Mouse (Mus musculus) midbrain, embryonic 14.5 days (tissue): Measurements from ENCODE around the gene Ninj1. TPM values are rescaled to one million over a fixed set of nuclear protein-coding genes. Genes with fewer than 3 reads are reported as not detected.

Experiments used
- ATAC-seq: fragments of 200-750 bp; cut with Nextera tagmentation; 2 replicates; pipeline ENCODE4 v1.8.0; 2017; ENCODE audit warnings: moderate number of reproducible peaks, moderate library complexity; ENCODE audit not compliant: low FRiP score, low TSS enrichment
- DNase-seq: peaks from one replicate; pipeline ENCODE4 v3.0.0-alpha.2; 2015
- H3K27ac ChIP-seq: fragments of 300-500 bp; sonication (generic); replicated peaks from 2 replicates; pipeline ENCODE4 v1.5.1; 2014; ENCODE audit warnings: mild to moderate bottlenecking, low read depth, low read length, moderate library complexity
- H3K27me3 ChIP-seq: fragments of 300-500 bp; sonication (generic); 2 replicates; pipeline ENCODE4 v1.6.1; 2014; ENCODE audit warnings: low read length, control low read depth, mixed read lengths; ENCODE audit not compliant: control insufficient read depth, insufficient read depth
- H3K36me3 ChIP-seq: fragments of 300-500 bp; sonication (generic); 2 replicates; pipeline ENCODE4 v1.6.1; 2014; ENCODE audit warnings: low read length, control low read depth; ENCODE audit not compliant: control insufficient read depth, insufficient read depth
- H3K4me1 ChIP-seq: fragments of 300-500 bp; sonication (generic); 2 replicates; pipeline ENCODE4 v1.6.1; 2014; ENCODE audit warnings: mild to moderate bottlenecking, antibody characterized with exemption, low read length, control low read depth; ENCODE audit not compliant: control insufficient read depth, insufficient read depth
- H3K4me2 ChIP-seq: fragments of 300-500 bp; sonication (generic); 2 replicates; pipeline ENCODE4 v1.6.1; 2014; ENCODE audit warnings: mild to moderate bottlenecking, low read length, moderate library complexity
- H3K4me3 ChIP-seq: fragments of 300-500 bp; sonication (generic); replicated peaks from 2 replicates; pipeline ENCODE4 v1.5.1; 2014; ENCODE audit warnings: low read depth, low read length
- H3K9ac ChIP-seq: fragments of 300-500 bp; sonication (generic); replicated peaks from 2 replicates; pipeline ENCODE4 v1.6.1; 2014; ENCODE audit warnings: mild to moderate bottlenecking, low read length, moderate library complexity
- H3K9me3 ChIP-seq: fragments of 300-500 bp; sonication (generic); 2 replicates; pipeline ENCODE4 v1.6.1; 2016; ENCODE audit warnings: low read length, control low read depth, mixed read lengths; ENCODE audit not compliant: control insufficient read depth
- WGBS: fragments of 180-500 bp; shearing (Covaris S2); extraction: QIAGEN DNeasy Blood & Tissue Kit; methylation state at CpG from one replicate; pipeline ENCODE4 v1.1.7; 2014; 5-methylcytosine and 5-hydroxymethylcytosine counted together
- polyA plus RNA-seq: library from polyadenylated mRNA; unstranded; fragments of >200 nt; fragmentation: Nextera tagmentation; extraction: Ambion mirVana; gene quantifications from 2 replicates; pipeline ENCODE4 v1.2.1, GENCODE M21; 2014

The Ninj1 gene
- polyA plus RNA-seq, 1 experiment from 2014 or later: 22.0 TPM

DNA sequence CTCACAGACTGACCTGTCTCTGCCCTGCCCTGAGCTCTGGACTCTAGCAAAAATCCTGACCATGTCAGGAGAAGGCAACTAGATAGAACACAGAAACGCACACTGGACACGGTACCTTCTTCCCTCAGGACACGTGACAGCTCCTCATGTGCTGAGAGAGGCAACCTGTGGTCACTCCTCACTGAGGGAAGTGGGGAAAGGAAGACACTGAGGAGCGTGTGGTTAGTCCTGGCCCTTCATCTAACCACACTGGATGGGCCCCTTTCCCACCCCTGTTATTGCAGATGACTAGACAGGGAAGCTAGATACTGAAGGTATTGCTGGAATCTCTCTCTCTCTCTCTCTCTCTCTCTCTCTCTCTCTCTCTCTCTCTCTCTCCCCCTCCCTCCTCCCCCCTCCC is 24.6 kb upstream of the Ninj1 start:
- Histone ChIP-seq H3K4me2 (no peak overlapping the region), H3K4me3 (no peak overlapping the region), H3K27ac (no peak overlapping the region), H3K9ac (no peak overlapping the region), H3K4me1 (no peaks in the 10 kb centered on the region), H3K36me3 (no peaks in the 10 kb centered on the region), H3K9me3 (no peaks in the 10 kb centered on the region), H3K27me3 (no peaks in the 10 kb centered on the region)
- ATAC-seq (no peak), DNase-seq (no peak)
- WGBS: 82% methylated on average over 4 of the region's 4 CpGs

DNA sequence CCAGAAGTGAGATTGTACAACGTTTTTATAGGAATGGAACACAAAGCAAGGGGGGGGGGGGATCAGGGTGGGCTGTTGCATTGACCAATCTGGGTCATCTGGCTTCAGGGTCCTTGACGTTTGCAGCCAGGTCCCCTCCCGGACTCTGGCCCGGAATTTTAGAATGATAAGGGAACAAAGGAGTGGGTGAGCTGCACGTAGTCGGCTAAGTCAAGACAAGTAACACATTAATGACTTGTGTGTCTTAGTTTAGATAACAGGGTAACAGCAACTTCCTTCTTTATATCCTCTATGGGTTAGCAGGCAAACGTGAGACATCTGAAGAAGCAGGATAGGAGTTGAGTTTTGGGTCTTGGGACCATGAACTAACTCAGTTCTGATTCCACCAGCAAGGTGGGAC is 23.6 kb upstream of the Ninj1 start:
- no peaks in the 10 kb centered on the region for H3K9me3 ChIP-seq
- DNase-seq (no peak), ATAC-seq (no peak)
- H3K27me3 ChIP-seq: no peaks in the 10 kb centered on the region
- H3K36me3 ChIP-seq: no peaks in the 10 kb centered on the region
- no peak overlapping the region for H3K27ac ChIP-seq
- 82% methylated on average over 7 of the region's 7 CpGs for WGBS
- H3K4me1 ChIP-seq: no peaks in the 10 kb centered on the region
- no peak overlapping the region for H3K4me3 ChIP-seq
- H3K4me2 ChIP-seq: no peak overlapping the region
- H3K9ac ChIP-seq: no peak overlapping the region

DNA sequence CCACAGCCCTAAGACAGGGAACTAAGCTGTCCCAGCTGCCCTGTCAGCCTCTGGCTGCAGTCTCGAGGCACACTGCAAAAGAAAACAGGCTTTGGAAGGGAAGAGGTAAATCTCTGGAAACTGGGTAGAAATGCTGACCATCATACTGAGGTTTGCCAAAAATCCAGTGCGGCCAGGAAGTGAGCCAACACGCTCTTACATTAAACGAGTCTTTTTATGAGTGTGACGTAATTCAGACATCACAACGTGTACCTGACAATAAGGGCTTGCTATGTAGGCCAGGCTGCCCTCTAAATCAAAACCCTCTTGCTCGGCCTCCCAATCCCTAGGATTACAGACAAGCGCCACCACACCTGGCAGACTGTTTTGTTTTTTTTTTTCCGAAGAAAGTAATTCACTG is 20.2 kb upstream of the Ninj1 start:
- ATAC-seq (no peak), DNase-seq (no peak)
- no peaks in the 10 kb centered on the region for H3K27me3 ChIP-seq
- H3K36me3 ChIP-seq: no peaks in the 10 kb centered on the region
- H3K4me2 ChIP-seq: no peak overlapping the region
- H3K4me3 ChIP-seq: no peak overlapping the region
- no peaks in the 10 kb centered on the region for H3K9me3 ChIP-seq
- 82% methylated on average over 9 of the region's 9 CpGs for WGBS
- no peak overlapping the region for H3K27ac ChIP-seq
- no peak overlapping the region for H3K9ac ChIP-seq
- H3K4me1 ChIP-seq: no peaks in the 10 kb centered on the region

DNA sequence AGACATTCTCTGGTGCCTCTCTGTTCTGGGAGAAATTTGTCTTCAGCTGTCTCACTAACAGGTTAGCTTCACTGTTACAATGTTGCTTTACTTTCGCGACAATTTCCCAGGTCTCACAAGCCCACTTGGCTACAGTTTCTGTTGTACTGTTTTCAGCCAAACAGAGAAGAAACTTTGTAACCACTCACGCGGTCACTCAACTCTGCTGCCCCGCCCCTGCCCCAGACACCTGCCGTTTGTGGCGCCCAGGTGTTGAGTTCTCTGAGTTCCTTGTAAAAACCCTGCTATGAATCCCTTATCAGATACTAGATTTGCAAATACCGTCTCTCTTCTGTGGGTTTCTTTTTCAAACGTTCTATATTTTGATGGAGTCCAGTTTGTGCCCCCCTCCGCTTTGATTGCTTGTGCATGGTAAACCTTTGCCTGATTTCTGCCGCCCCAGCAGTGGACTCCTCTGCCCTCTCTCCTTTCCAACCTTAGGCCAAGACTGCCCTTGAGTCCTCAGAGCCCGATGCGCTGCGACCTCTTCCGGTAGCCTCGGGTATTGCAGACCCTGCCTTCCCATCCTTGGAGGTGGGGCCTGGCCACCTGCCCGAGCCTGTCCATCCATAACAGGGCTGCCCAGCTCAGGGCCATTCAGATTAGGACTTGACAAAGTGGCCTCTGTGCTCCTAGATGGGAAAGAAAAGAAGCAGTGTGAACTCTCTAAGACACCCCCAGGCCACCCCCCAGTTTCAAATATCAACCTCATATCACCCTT is 17.7 kb upstream of the Ninj1 start:
- Histone ChIP-seq H3K9ac (no peak overlapping the region), H3K4me2 (no peak overlapping the region), H3K4me1 (no peaks in the 10 kb centered on the region), H3K27me3 (no peaks in the 10 kb centered on the region), H3K4me3 (no peak overlapping the region), H3K9me3 (no peaks in the 10 kb centered on the region), H3K36me3 (no peaks in the 10 kb centered on the region), H3K27ac (no peak overlapping the region)
- ATAC-seq (peak; percentile 59), DNase-seq (peak; percentile 87)
- 21% methylated on average over 17 of the region's 17 CpGs for WGBS

DNA sequence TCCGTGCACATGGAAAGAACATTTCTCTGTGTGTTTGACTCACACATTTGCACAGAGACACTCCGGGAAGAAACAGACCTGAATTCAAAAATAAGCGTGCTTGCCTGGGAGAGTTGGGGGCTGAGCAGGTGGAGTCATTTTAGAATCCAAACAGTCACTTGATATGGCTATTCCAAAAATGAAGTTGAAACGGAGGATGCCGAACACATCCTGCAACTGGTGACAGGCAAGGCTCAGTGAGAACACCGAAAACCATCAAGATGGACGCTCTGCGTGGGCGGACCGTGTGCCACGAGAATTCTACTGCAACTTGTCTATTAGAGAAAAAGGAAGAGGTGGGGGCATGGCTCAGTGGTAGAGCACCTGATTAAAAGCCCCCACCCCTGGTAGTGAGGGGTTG is 16.7 kb upstream of the Ninj1 start:
- Histone ChIP-seq H3K9ac (no peak overlapping the region), H3K9me3 (no peaks in the 10 kb centered on the region), H3K4me3 (no peak overlapping the region), H3K36me3 (no peaks in the 10 kb centered on the region), H3K27ac (no peak overlapping the region), H3K4me1 (no peaks in the 10 kb centered on the region), H3K27me3 (no peaks in the 10 kb centered on the region), H3K4me2 (no peak overlapping the region)
- DNase-seq (no peak), ATAC-seq (no peak)
- WGBS: 94% methylated on average over 11 of the region's 11 CpGs

DNA sequence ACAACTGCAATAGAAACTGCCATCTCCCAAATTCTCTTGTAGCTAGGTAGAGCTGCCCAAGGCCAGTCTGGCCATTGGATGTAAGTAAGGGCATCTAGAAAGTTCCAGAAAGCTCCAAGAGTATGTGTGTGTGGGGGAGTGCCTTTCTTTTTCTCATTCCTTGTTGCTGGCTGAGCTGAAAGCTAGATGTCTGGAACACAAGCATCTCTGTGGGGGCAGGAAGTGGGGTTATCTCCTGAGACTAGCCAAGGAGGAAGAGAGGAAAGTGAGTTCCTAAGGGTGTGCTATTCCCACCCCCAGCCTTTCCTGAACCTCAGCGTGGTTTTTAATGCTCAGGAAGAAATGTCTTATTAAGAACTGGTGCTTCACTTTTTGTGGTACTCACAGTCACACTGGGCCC is 15.6 kb upstream of the Ninj1 start:
- no peak overlapping the region for H3K4me2 ChIP-seq
- no peaks in the 10 kb centered on the region for H3K36me3 ChIP-seq
- DNase-seq (no peak), ATAC-seq (no peak)
- no peaks in the 10 kb centered on the region for H3K9me3 ChIP-seq
- H3K9ac ChIP-seq: no peak overlapping the region
- H3K27me3 ChIP-seq: no peaks in the 10 kb centered on the region
- H3K27ac ChIP-seq: no peak overlapping the region
- WGBS: 79% methylated on average over 1 of the region's 1 CpGs
- no peaks in the 10 kb centered on the region for H3K4me1 ChIP-seq
- H3K4me3 ChIP-seq: no peak overlapping the region

DNA sequence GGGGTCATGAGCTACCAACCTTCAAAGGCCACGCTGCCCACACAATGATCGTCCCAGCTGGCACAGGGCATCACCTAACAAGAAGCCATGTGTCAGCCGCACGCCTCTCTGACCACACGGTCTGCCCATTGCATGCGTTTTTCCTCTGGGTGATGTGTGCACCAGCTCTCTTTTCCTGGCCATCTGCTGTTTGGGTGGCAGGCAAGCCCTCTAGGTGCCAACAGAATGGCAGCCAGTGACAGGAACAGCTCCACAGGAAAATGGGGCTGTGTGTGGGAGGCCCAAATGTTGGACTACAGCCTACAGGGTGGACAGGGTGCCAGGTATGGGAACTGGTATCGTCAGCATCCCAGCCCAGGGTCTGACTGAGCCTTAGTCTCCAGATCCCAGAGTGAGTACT is 14.9 kb upstream of the Ninj1 start:
- H3K36me3 ChIP-seq: no peaks in the 10 kb centered on the region
- no peaks in the 10 kb centered on the region for H3K27me3 ChIP-seq
- DNase-seq: no peak
- no peaks in the 10 kb centered on the region for H3K9me3 ChIP-seq
- H3K4me3 ChIP-seq: no peak overlapping the region
- no peak overlapping the region for H3K9ac ChIP-seq
- H3K4me2 ChIP-seq: no peak overlapping the region
- no peaks in the 10 kb centered on the region for H3K4me1 ChIP-seq
- 89% methylated on average over 7 of the region's 7 CpGs for WGBS
- ATAC-seq: no peak
- no peak overlapping the region for H3K27ac ChIP-seq

DNA sequence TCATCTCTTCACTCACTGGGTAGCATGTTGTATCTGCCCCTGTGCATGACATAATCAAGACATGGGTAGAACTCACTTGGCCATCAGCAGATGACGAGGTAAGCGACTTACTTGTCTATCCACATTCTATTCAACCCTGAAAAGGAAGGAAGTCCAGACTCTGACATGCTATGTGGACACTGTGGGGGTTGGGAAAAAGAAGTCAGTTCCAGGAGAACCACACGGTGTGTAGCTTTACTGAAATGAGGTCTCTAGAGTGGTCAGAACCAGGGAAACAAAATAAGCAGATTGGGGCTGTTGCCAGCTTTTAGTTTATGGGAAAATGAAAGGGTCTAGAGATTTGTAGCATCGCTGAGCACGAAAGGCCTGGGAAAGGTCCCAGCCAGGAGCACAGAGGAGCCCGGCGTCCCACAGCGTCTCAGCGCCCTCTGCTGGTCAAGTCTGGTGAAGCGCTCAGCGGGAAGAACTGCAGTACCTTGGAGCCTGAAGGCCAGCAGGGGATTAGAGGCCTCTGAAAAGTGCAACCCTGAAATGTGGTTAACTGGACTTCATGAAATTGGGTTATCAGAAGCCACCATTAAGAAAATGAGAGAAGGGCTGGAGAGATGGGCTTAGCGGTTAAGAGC is 14.2 kb upstream of the Ninj1 start:
- WGBS: 6% methylated on average over 12 of the region's 12 CpGs
- Histone ChIP-seq H3K9me3 (no peaks in the 10 kb centered on the region), H3K36me3 (no peaks in the 10 kb centered on the region), H3K4me1 (no peaks in the 10 kb centered on the region), H3K27me3 (no peaks in the 10 kb centered on the region), H3K4me2 (no peak overlapping the region), H3K9ac (no peak overlapping the region), H3K27ac (no peak overlapping the region), H3K4me3 (no peak overlapping the region)
- ATAC-seq: peak; percentile 68; the same call in 1 of the 2 replicates
- peak; percentile 93 for DNase-seq

DNA sequence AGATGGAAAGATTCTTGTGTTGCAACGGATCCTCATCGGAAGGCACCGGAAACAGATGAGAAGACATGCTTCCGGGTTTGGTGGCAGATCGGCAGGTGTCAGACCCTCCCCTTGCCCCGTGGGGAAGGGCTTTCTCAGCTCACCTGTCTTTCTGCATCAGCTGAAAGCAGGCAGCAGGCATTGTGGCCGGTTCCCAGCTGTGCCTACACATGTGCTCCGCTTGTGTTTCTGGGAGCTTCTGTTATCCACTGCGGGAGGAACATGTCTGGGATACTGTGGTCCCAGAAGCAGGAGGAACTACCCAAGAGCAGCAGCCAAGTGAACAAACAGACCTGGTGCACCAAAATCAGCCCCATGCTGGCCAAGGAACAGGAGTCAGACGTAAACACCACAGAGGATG is 11.8 kb upstream of the Ninj1 start:
- ATAC-seq (no peak), DNase-seq (no peak)
- H3K4me2 ChIP-seq: no peak overlapping the region
- H3K9ac ChIP-seq: no peak overlapping the region
- H3K27me3 ChIP-seq: no peaks in the 10 kb centered on the region
- H3K4me3 ChIP-seq: no peak overlapping the region
- H3K4me1 ChIP-seq: 0 out of 2 replicates have a peak, but pooled peaks cover 5% of the 10 kb centered on the region
- no peak overlapping the region for H3K27ac ChIP-seq
- H3K9me3 ChIP-seq: no peaks in the 10 kb centered on the region
- no peaks in the 10 kb centered on the region for H3K36me3 ChIP-seq
- 81% methylated on average over 10 of the region's 10 CpGs for WGBS
